Mouse (Mus musculus) liver, adult 2 months (tissue): ENCODE measurements at regions not wholly inside any gene's neighbourhood (a gene's known extent, or its start where the extent isn't known, plus 50 kb on each side); places are given as distances from the start of the nearest gene placed in this dataset.

Experiments used
- CTCF ChIP-seq: fragments of 200-500 bp; IDR thresholded peaks from 2 replicates; pipeline ENCODE4 v1.5.1; 2011; ENCODE audit warnings: low read depth, low read length, control low read depth
- POLR2A ChIP-seq: fragments of 200-500 bp; IDR thresholded peaks from 2 replicates; pipeline ENCODE4 v1.6.1; 2011; ENCODE audit warnings: low read length, control low read depth; ENCODE audit not compliant: insufficient read depth; ENCODE audit errors: extremely low read depth

DNA sequence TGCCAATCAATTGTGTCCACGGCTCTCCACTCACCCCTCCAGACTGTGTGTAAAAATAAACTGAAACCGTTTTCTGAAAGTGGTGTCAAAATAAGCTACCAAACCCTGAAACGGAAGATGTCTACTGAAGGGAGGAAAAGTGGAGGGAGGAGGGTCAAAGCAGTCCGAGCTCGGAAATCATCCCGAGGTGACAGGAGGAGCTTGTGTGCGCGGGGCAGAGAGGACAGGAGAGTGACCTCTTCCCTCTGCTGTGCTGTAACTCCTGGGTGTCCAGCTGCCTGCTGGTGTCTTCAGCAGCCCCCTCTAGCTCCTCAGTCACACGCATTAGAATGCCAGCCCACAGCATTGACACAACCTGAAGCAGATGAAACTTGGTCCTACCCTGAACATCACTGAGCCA is 84.2 kb upstream of the Sesn3 start:
- no peak for TF ChIP-seq CTCF
- no peak for TF ChIP-seq POLR2A
